Mouse (Mus musculus) lung, embryonic 16.5 days (tissue): ENCODE data around the gene Adam12. TPM values are rescaled to one million over a fixed set of nuclear protein-coding genes. Genes with fewer than 3 reads are reported as not detected.
A peak's percentile ranks its signal among the peaks of the same experiment; 100 is the strongest.

Source experiments
- ATAC-seq: fragments of 200-750 bp; cut with Nextera tagmentation; 2 replicates; pipeline ENCODE4 v1.8.0; 2017; ENCODE audit warnings: low read depth, mild to moderate bottlenecking, moderate library complexity
- H3K27ac ChIP-seq: fragments of 300-500 bp; sonication (generic); 2 replicates; pipeline ENCODE4 v1.5.1; 2014; ENCODE audit warnings: mild to moderate bottlenecking, control low read depth, low read length
- H3K27me3 ChIP-seq: fragments of 300-500 bp; sonication (generic); 2 replicates; pipeline ENCODE4 v1.6.1; 2014; ENCODE audit warnings: low read depth, low read length, mixed read lengths; ENCODE audit not compliant: control insufficient read depth, insufficient read depth
- H3K36me3 ChIP-seq: fragments of 300-500 bp; sonication (generic); 2 replicates; pipeline ENCODE4 v1.6.1; 2014; ENCODE audit warnings: low read length; ENCODE audit not compliant: control insufficient read depth, insufficient read depth
- H3K4me1 ChIP-seq: fragments of 300-500 bp; sonication (generic); replicated peaks from 2 replicates; pipeline ENCODE4 v1.6.1; 2014; ENCODE audit warnings: low read length, mixed read lengths; ENCODE audit not compliant: control insufficient read depth, insufficient read depth
- H3K4me2 ChIP-seq: fragments of 300-500 bp; sonication (generic); 2 replicates; pipeline ENCODE4 v1.6.1; 2014; ENCODE audit warnings: low read depth, low read length, control low read depth
- H3K4me3 ChIP-seq: fragments of 300-500 bp; sonication (generic); 2 replicates; pipeline ENCODE4 v1.5.1; 2014; ENCODE audit warnings: mild to moderate bottlenecking, low read length, control low read depth
- H3K9ac ChIP-seq: fragments of 300-500 bp; sonication (generic); 2 replicates; pipeline ENCODE4 v1.6.1; 2014; ENCODE audit warnings: low read length, control low read depth
- H3K9me3 ChIP-seq: fragments of 300-500 bp; sonication (generic); 2 replicates; pipeline ENCODE4 v1.6.1; 2016; ENCODE audit warnings: low read length; ENCODE audit not compliant: control insufficient read depth
- WGBS: fragments of 180-500 bp; shearing (Covaris S2); extraction: QIAGEN DNeasy Blood & Tissue Kit; methylation state at CpG from one replicate; pipeline ENCODE4 v1.1.7; 2014; 5-methylcytosine and 5-hydroxymethylcytosine counted together
- polyA plus RNA-seq: library from polyadenylated mRNA; unstranded; fragments of >200 nt; fragmentation: Nextera tagmentation; extraction: Ambion mirVana; gene quantifications from 2 replicates; pipeline ENCODE4 v1.2.1, GENCODE M21; 2015

Gene Adam12
- polyA plus RNA-seq, 1 experiment from 2014 or later, result 15.3 TPM

- WGBS, result 82% methylated on average over 3 of the region's 3 CpGs
- ATAC-seq, result no peak
- Histone ChIP-seq H3K27me3 (no peaks in the 10 kb centered on the region), H3K9me3 (no peaks in the 10 kb centered on the region), H3K9ac (no peak overlapping the region), H3K27ac (no peak overlapping the region), H3K4me3 (no peak overlapping the region), H3K4me2 (no peak overlapping the region), H3K36me3 (no peaks in the 10 kb centered on the region), H3K4me1 (0 out of 2 replicates have a peak, but pooled peaks cover 2% of the 10 kb centered on the region)
Measured at GRCm38 (mm10) chr7:134147561-134147960, 84.4 kb downstream of the Adam12 start.

- ATAC-seq, result no peak
- H3K27ac ChIP-seq, result no peak overlapping the region
- 0 out of 2 replicates have a peak, but pooled peaks cover 2% of the 10 kb centered on the region for H3K4me1 ChIP-seq
- H3K27me3 ChIP-seq, result no peaks in the 10 kb centered on the region
- H3K4me3 ChIP-seq, result no peak overlapping the region
- 86% methylated on average over 2 of the region's 2 CpGs for WGBS
- no peaks in the 10 kb centered on the region for H3K36me3 ChIP-seq
- H3K4me2 ChIP-seq, result no peak overlapping the region
- H3K9ac ChIP-seq, result no peak overlapping the region
- no peaks in the 10 kb centered on the region for H3K9me3 ChIP-seq
Measured at GRCm38 (mm10) chr7:134146821-134147220, 85.1 kb downstream of the Adam12 start.

GRCm38 (mm10) chr7:134144111-134144510, 87.8 kb downstream of the Adam12 start:
- no peaks in the 10 kb centered on the region for H3K9me3 ChIP-seq
- no peak overlapping the region for H3K4me2 ChIP-seq
- 0 out of 2 replicates have a peak, but pooled peaks cover 2% of the 10 kb centered on the region for H3K4me1 ChIP-seq
- H3K36me3 ChIP-seq, result no peaks in the 10 kb centered on the region
- no peaks in the 10 kb centered on the region for H3K27me3 ChIP-seq
- no peak overlapping the region for H3K27ac ChIP-seq
- ATAC-seq, result no peak
- no peak overlapping the region for H3K9ac ChIP-seq
- no peak overlapping the region for H3K4me3 ChIP-seq
- WGBS, result 42% methylated on average over 9 of the region's 9 CpGs

- no peak overlapping the region for H3K4me2 ChIP-seq
- no peaks in the 10 kb centered on the region for H3K9me3 ChIP-seq
- WGBS, result 52% methylated on average over 4 of the region's 4 CpGs
- ATAC-seq, result peak; percentile 37; the same call in 1 of the 2 replicates
- H3K27me3 ChIP-seq, result no peaks in the 10 kb centered on the region
- no peak overlapping the region for H3K9ac ChIP-seq
- H3K4me1 ChIP-seq, result no peaks in the 10 kb centered on the region
- peaks cover 2% of the 10 kb centered on the region; the same call in 1 of the 2 replicates for H3K36me3 ChIP-seq
- no peak overlapping the region for H3K4me3 ChIP-seq
- H3K27ac ChIP-seq, result no peak overlapping the region
Measured at GRCm38 (mm10) chr7:134139291-134139949, 92.5 kb downstream of the Adam12 start.

- no peaks in the 10 kb centered on the region for H3K4me1 ChIP-seq
- peaks cover 6% of the 10 kb centered on the region; the same call in 1 of the 2 replicates for H3K36me3 ChIP-seq
- no peaks in the 10 kb centered on the region for H3K9me3 ChIP-seq
- WGBS, result 82% methylated on average over 2 of the region's 2 CpGs
- no peaks in the 10 kb centered on the region for H3K27me3 ChIP-seq
- no peak overlapping the region for H3K4me2 ChIP-seq
- H3K27ac ChIP-seq, result no peak overlapping the region
- no peak overlapping the region for H3K4me3 ChIP-seq
- no peak overlapping the region for H3K9ac ChIP-seq
- no peak for ATAC-seq
Measured at GRCm38 (mm10) chr7:134132323-134132722, 99.6 kb downstream of the Adam12 start.

GRCm38 (mm10) chr7:134128087-134128522, 103.8 kb downstream of the Adam12 start:
- Histone ChIP-seq H3K4me1 (no peaks in the 10 kb centered on the region), H3K4me3 (no peak overlapping the region), H3K9me3 (no peaks in the 10 kb centered on the region), H3K27me3 (no peaks in the 10 kb centered on the region), H3K9ac (no peak overlapping the region), H3K27ac (no peak overlapping the region), H3K4me2 (no peak overlapping the region), H3K36me3 (peaks cover 2% of the 10 kb centered on the region; the same call in 1 of the 2 replicates)
- peak; percentile 56; the same call in 1 of the 2 replicates for ATAC-seq
- 41% methylated on average over 5 of the region's 5 CpGs for WGBS

GRCm38 (mm10) chr7:134121397-134121796, 110.5 kb downstream of the Adam12 start:
- Histone ChIP-seq H3K4me1 (no peaks in the 10 kb centered on the region), H3K9me3 (0 out of 2 replicates have a peak, but pooled peaks cover 2% of the 10 kb centered on the region), H3K9ac (no peak overlapping the region), H3K27ac (no peak overlapping the region), H3K4me2 (no peak overlapping the region), H3K27me3 (no peaks in the 10 kb centered on the region), H3K4me3 (no peak overlapping the region), H3K36me3 (no peaks in the 10 kb centered on the region; the same call in 1 of the 2 replicates)
- WGBS, result 38% methylated on average over 2 of the region's 2 CpGs
- ATAC-seq, result no peak

GRCm38 (mm10) chr7:134115438-134115837, 116.5 kb downstream of the Adam12 start:
- no peaks in the 10 kb centered on the region for H3K36me3 ChIP-seq
- ATAC-seq, result peak; percentile 88
- H3K4me1 ChIP-seq, result peaks cover 9% of the 10 kb centered on the region
- no peak overlapping the region for H3K9ac ChIP-seq
- peak overlapping the region; percentile 75 for H3K27ac ChIP-seq
- 57% methylated on average over 8 of the region's 8 CpGs for WGBS
- H3K9me3 ChIP-seq, result 0 out of 2 replicates have a peak, but pooled peaks cover 2% of the 10 kb centered on the region
- no peak overlapping the region for H3K4me3 ChIP-seq
- H3K4me2 ChIP-seq, result no peak overlapping the region
- H3K27me3 ChIP-seq, result no peaks in the 10 kb centered on the region

GRCm38 (mm10) chr7:134114311-134115188, 117.4 kb downstream of the Adam12 start:
- Histone ChIP-seq H3K9me3 (0 out of 2 replicates have a peak, but pooled peaks cover 2% of the 10 kb centered on the region), H3K27ac (peak overlapping the region; percentile 41), H3K4me2 (no peak overlapping the region), H3K4me3 (no peak overlapping the region), H3K4me1 (peaks cover 11% of the 10 kb centered on the region), H3K27me3 (no peaks in the 10 kb centered on the region), H3K9ac (no peak overlapping the region), H3K36me3 (no peaks in the 10 kb centered on the region)
- WGBS, result 64% methylated on average over 9 of the region's 9 CpGs
- peak; percentile 56 for ATAC-seq
